Mouse (Mus musculus) midbrain, embryonic 15.5 days (tissue): Measurements from ENCODE around the gene Samd10. TPM values are rescaled to one million over a fixed set of nuclear protein-coding genes. Genes with fewer than 3 reads are reported as not detected.

ENCODE experiments used
- ATAC-seq: fragments of 200-750 bp; cut with Nextera tagmentation; replicated peaks from 2 replicates; pipeline ENCODE4 v1.8.0; 2017; ENCODE audit warnings: moderate TSS enrichment
- H3K27ac ChIP-seq: fragments of 300-500 bp; sonication (generic); 2 replicates; pipeline ENCODE4 v1.5.1; 2015; ENCODE audit warnings: mild to moderate bottlenecking, inconsistent platforms
- H3K27me3 ChIP-seq: fragments of 300-500 bp; sonication (generic); replicated peaks from 2 replicates; pipeline ENCODE4 v1.6.1; 2015; ENCODE audit warnings: inconsistent platforms
- H3K36me3 ChIP-seq: fragments of 300-500 bp; sonication (generic); replicated peaks from 2 replicates; pipeline ENCODE4 v1.6.1; 2015; ENCODE audit warnings: inconsistent platforms
- H3K4me1 ChIP-seq: fragments of 300-500 bp; sonication (generic); 2 replicates; pipeline ENCODE4 v1.6.1; 2015; ENCODE audit warnings: inconsistent platforms
- H3K4me2 ChIP-seq: fragments of 300-500 bp; sonication (generic); 2 replicates; pipeline ENCODE4 v1.6.1; 2015; ENCODE audit warnings: inconsistent platforms, mild to moderate bottlenecking, moderate library complexity
- H3K4me3 ChIP-seq: fragments of 300-500 bp; sonication (generic); 2 replicates; pipeline ENCODE4 v1.5.1; 2015; ENCODE audit warnings: mild to moderate bottlenecking, inconsistent platforms
- H3K9ac ChIP-seq: fragments of 300-500 bp; sonication (generic); 2 replicates; pipeline ENCODE4 v1.6.1; 2015; ENCODE audit warnings: mild to moderate bottlenecking, inconsistent platforms
- H3K9me3 ChIP-seq: fragments of 300-500 bp; sonication (generic); 2 replicates; pipeline ENCODE4 v1.6.1; 2016; ENCODE audit warnings: inconsistent platforms
- WGBS: fragments of 180-500 bp; shearing (Covaris S2); methylation state at CpG from one replicate; pipeline ENCODE4 v1.1.7; 2015; ENCODE audit warnings: mixed read lengths; 5-methylcytosine and 5-hydroxymethylcytosine counted together
- polyA plus RNA-seq: library from polyadenylated mRNA; unstranded; fragments of >200 nt; fragmentation: Nextera tagmentation; extraction: Ambion mirVana; gene quantifications from 2 replicates; pipeline ENCODE4 v1.2.1, GENCODE M21; 2015

Gene Samd10
- polyA plus RNA-seq, 1 experiment from 2014 or later, result 232 TPM

DNA sequence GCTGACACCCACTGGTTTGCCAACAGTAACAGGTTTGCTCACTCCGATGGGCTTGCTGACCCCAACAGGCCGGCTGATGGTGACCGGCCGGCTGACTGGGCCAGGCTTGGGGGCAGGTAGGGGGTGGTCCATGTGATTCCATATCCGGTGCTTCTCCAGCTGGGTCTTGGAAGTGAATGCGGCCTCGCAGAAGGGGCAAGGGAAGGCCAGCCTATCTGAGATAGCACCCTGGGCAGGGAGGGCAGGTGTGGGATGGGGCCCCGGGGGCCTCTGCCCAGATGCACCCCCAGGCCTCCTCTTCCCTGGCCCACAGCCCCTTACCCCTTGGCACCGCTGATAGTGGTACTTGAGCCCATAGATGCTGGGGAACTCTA is 9.3 kb downstream of the Samd10 start:
- Histone ChIP-seq H3K36me3 (peaks cover 41% of the 10 kb centered on the region), H3K27me3 (no peaks in the 10 kb centered on the region), H3K9ac (no peak overlapping the region), H3K4me2 (no peak overlapping the region), H3K9me3 (no peaks in the 10 kb centered on the region), H3K4me1 (peaks cover 23% of the 10 kb centered on the region), H3K27ac (no peak overlapping the region), H3K4me3 (no peak overlapping the region)
- 93% methylated on average over 9 of the region's 9 CpGs for WGBS
- ATAC-seq, result no peak

DNA sequence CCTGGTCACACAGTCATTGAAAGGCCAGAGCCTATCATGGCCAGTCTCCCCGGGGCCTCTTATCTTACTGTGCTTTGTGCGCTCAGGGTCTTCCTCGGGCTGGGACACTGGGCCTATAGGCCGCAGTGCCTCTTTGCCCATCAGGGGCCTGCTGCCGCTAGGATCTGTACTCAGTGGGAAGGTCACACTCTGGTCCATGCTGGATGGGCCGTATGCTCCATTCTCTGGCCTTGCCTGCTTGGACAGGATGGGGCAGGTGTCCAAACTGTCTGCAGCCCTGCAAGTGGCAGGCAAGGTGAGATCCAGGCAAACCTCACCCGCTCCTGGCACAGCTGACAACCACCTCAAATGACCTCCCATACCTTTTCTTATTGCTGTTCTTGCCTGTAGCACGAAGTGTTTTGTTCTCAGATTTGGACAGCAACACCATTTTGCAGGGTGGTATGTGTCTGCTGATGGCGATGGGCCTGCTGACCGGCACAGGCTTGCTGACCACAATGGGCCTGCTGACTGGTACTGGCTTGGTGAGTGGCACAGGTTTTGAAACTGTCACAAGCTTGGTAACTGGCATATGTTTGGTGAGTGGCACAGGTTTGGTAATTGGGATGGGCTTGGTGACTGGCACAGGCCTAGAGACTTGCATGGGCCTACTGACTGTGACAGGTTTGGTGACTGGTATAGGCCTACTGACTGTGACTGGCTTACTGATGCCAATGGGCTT is 9.8 kb downstream of the Samd10 start:
- H3K36me3 ChIP-seq, result peaks cover 46% of the 10 kb centered on the region
- WGBS, result 92% methylated on average over 10 of the region's 10 CpGs

DNA sequence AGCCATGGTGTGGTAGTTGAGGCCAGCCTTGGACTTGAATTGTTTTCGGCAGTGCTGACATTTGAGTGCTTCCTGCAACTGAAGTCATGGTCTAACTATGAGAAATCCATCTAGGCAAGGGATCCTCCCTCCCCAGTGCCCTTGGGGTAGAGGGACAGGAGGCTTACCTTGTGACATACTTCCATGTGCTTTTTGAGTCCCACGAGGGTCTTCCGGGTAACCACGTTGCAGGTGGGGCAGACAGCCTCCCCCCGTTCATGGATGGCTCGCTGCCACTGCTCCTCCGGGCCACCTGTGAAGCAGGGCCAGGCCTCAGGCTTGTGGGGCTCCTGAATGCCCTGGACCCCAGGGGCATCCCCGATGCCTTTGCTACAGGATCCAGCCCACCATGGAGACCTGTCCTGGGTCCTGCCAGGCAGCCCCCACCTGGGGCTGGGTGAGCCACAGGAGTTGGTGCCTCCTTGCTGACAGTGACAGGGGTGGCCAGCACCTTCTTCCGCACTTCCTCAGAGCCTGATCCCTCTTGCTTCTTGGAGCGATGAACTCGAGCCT is 10.7 kb downstream of the Samd10 start:
- no peak for ATAC-seq
- H3K27ac ChIP-seq, result no peak overlapping the region
- H3K9ac ChIP-seq, result no peak overlapping the region
- no peak overlapping the region for H3K4me2 ChIP-seq
- WGBS, result 90% methylated on average over 11 of the region's 11 CpGs
- peaks cover 49% of the 10 kb centered on the region for H3K36me3 ChIP-seq
- no peaks in the 10 kb centered on the region for H3K27me3 ChIP-seq
- H3K4me3 ChIP-seq, result no peak overlapping the region
- peaks cover 22% of the 10 kb centered on the region for H3K4me1 ChIP-seq
- no peaks in the 10 kb centered on the region for H3K9me3 ChIP-seq

More for the DNA sequence above, 9.8 kb downstream of the Samd10 start:
- no peaks in the 10 kb centered on the region for H3K27me3 ChIP-seq
- peaks cover 23% of the 10 kb centered on the region for H3K4me1 ChIP-seq
- no peak for ATAC-seq
- no peak overlapping the region for H3K4me3 ChIP-seq
- no peak overlapping the region for H3K9ac ChIP-seq
- H3K4me2 ChIP-seq, result no peak overlapping the region
- H3K9me3 ChIP-seq, result no peaks in the 10 kb centered on the region
- no peak overlapping the region for H3K27ac ChIP-seq

DNA sequence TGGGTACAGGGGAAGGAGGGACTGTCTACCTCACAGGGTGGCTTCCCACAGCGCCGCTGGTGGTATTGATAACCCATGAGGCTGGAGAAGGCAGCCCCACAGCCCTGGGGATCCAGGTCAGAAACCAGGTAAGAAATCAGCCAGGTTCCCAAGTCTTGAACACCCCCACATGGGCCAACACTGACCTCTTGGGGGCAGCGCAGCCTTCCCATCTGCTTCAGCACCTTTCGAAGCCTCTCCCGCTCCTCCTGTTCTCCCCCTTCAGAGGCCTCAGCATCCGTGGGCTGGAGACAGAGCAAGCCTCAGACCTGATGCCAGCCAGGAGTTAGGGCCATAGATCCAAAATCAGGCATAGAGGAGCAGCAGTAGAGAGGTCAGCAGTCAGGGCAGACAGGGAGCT is 11.2 kb downstream of the Samd10 start:
- peaks cover 53% of the 10 kb centered on the region for H3K36me3 ChIP-seq
- WGBS, result 84% methylated on average over 6 of the region's 6 CpGs
- no peaks in the 10 kb centered on the region for H3K9me3 ChIP-seq
- H3K4me3 ChIP-seq, result no peak overlapping the region
- H3K4me1 ChIP-seq, result peaks cover 17% of the 10 kb centered on the region
- ATAC-seq, result no peak
- H3K27ac ChIP-seq, result no peak overlapping the region
- H3K27me3 ChIP-seq, result no peaks in the 10 kb centered on the region
- no peak overlapping the region for H3K9ac ChIP-seq
- H3K4me2 ChIP-seq, result no peak overlapping the region

DNA sequence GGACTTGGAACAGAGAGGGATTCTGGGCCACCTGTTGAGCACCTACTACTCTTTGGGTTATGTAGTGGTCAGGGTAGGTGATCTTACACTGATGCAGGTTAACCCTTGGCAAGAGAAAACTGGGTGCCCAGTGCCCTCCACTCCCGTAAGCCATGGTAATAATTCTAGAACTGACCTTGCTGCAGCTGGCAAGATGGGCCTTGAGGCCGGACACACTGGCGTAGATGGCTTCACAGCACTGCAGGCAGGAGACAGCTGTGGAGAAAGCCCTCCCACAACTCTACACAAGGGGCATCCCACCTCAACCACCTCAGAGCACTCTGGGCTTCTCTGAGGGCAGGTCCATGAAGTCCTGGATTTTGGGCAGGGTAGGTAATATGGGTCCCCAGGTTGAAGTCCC is 12.9 kb downstream of the Samd10 start:
- no peak for ATAC-seq
- Histone ChIP-seq H3K27ac (no peak overlapping the region), H3K4me1 (peaks cover 19% of the 10 kb centered on the region), H3K4me3 (no peak overlapping the region), H3K9me3 (no peaks in the 10 kb centered on the region), H3K4me2 (no peak overlapping the region), H3K36me3 (peaks cover 56% of the 10 kb centered on the region), H3K27me3 (no peaks in the 10 kb centered on the region), H3K9ac (no peak overlapping the region)
- 99% methylated on average over 3 of the region's 3 CpGs for WGBS

DNA sequence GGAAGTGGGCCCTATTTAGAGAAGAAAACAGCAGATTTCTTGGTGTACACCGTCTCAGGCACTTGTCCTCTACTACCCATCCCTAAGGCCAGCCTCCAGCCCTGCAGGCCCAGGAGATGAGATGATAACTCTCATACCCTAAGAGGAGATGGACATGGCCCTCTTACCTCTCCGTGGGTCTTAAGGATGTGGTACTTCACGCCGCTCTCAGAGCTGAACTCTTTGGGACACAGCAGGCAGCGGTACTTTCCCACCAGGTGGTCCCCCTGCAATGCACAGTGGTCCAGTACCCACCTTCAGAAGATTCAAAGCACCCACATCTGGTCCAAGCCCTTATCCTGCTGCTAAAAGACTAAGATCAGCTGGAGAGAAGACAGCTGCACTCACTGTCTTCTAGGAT is 13.5 kb downstream of the Samd10 start:
- no peak for ATAC-seq
- no peaks in the 10 kb centered on the region for H3K27me3 ChIP-seq
- H3K27ac ChIP-seq, result no peak overlapping the region
- no peaks in the 10 kb centered on the region for H3K9me3 ChIP-seq
- no peak overlapping the region for H3K4me2 ChIP-seq
- WGBS, result 94% methylated on average over 5 of the region's 5 CpGs
- no peak overlapping the region for H3K9ac ChIP-seq
- H3K4me3 ChIP-seq, result no peak overlapping the region
- H3K4me1 ChIP-seq, result peaks cover 17% of the 10 kb centered on the region
- peaks cover 56% of the 10 kb centered on the region for H3K36me3 ChIP-seq

DNA sequence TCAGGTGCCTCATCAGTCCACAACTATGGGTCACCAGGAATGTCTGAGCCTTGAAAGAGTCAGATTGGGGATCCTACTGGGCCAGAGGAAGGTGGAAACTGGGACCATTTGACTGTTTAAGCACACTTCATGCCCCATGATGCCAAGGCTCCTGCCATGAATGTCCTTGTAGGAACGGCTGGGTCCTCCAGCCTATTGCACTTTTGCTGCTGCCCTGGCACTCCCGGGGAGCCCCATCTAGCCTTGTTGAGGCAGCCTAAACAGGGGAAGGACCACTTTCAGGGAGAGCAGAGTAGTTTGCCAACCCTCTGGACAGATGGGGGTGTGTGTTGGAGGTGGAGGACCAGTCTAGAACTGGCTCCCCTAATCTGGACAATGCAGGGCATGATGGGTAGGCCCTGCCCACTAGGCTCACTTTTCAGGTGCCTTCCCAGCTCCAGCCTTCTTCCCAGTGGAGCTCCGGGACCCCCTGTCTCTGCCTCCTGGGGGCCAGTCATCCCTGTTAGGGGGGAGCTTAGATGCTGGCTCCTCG is 14.5 kb downstream of the Samd10 start, which contains the start of gene Uckl1:
Gene Uckl1 (minus strand): TSS at position 482 of the 532 bp plus-strand sequence.
- Histone ChIP-seq H3K36me3 (peaks cover 52% of the 10 kb centered on the region), H3K27ac (no peak within 1 kb of the TSS), H3K4me2 (no peak within 1 kb of the TSS), H3K4me1 (peaks cover 23% of the 10 kb centered on the region), H3K27me3 (no peaks in the 10 kb centered on the region), H3K9ac (no peak within 1 kb of the TSS), H3K4me3 (no peak within 1 kb of the TSS), H3K9me3 (no peaks in the 10 kb centered on the region)
- no peak for ATAC-seq
- 97% methylated on average over 4 of the region's 4 CpGs for WGBS

DNA sequence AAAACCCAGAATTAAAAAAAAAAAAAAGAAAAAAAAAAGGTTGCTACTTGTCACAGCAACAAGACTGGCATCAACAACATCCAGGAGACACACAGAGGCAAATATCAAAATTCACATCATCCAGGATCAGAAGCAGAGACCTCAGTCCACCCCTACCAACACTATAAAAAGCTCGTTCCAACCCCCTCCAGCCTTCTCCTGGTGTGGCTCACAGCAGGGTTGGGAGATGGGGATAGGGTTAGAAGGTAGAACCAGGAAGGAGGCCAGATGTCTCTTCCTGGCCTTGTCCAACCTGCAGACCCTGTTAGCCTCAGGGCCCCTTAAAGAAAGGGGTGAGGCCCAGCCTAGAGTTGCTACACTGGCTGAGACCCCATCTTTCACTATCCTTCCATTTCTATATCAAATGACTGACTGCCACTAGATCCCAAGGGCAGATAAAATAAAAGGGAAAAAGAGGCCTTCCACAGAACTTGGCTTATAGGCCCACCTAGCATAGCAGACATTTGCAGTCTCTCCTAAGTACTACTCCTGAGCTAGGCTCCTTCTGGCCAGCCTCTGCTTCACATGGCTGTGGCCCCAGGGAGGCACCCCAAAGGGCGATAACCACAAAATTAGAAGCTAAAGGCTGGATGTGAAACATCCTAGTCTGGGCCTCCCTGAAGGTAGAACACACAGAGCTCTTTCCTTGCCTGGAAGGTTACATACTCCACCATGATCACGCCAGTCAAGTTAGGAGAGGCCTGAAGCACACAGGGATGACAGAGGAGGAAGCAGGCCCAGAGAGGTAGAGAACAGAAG is 15.4 kb downstream of the Samd10 start:
- Histone ChIP-seq H3K36me3 (peaks cover 50% of the 10 kb centered on the region), H3K27me3 (no peaks in the 10 kb centered on the region), H3K27ac (no peak overlapping the region), H3K4me1 (peaks cover 31% of the 10 kb centered on the region), H3K9me3 (no peaks in the 10 kb centered on the region), H3K4me2 (no peak overlapping the region), H3K4me3 (no peak overlapping the region), H3K9ac (no peak overlapping the region)
- WGBS, result 95% methylated on average over 3 of the region's 3 CpGs
- ATAC-seq, result no peak

DNA sequence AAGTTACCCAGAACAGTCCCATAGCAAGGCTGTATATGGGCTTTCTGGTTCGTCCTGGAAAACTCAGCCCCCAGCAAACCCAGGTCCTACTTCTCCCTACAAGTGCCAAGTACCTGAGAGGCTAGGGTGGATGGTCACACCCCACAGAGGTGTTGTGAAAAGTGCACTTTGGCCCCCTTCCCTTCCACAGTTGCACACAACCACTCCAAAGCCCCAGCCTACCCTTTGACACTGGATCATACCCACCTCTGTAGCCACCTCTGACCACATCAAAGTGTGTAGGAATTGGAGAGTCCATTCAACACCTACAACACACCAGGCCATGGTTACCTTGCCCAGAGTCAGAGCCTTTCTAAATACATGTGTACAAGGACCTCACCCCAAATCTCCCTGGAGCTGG is 16.1 kb downstream of the Samd10 start:
- Histone ChIP-seq H3K36me3 (peaks cover 43% of the 10 kb centered on the region), H3K27ac (0 out of 2 replicates have a peak overlapping the region, but pooled peaks have one; percentile 90), H3K27me3 (no peaks in the 10 kb centered on the region), H3K9ac (no peak overlapping the region), H3K4me3 (no peak overlapping the region), H3K4me1 (peaks cover 37% of the 10 kb centered on the region), H3K4me2 (no peak overlapping the region), H3K9me3 (no peaks in the 10 kb centered on the region)
- WGBS, result 96% methylated on average over 1 of the region's 1 CpGs
- no peak for ATAC-seq

DNA sequence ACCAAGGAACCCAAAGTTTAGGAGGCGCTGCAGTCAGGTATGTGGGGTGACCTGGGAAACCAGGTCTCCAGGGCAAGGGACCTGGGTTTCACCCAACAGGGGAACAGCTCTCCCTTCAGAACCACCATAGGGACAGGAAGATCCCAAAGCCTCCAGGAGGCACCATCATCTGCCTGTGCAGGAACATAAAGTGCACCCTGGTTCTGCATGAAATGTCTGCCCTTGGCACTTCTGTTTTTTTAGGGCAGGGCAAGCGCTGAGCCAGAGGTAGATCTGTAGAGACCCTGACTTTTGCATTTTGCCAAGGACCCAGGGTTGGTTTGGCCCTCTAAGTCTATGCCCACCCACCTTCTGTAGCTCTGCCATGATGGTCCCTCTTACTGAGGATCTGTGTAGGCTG is 16.7 kb downstream of the Samd10 start:
- Histone ChIP-seq H3K4me3 (no peak overlapping the region), H3K9ac (no peak overlapping the region)

DNA sequence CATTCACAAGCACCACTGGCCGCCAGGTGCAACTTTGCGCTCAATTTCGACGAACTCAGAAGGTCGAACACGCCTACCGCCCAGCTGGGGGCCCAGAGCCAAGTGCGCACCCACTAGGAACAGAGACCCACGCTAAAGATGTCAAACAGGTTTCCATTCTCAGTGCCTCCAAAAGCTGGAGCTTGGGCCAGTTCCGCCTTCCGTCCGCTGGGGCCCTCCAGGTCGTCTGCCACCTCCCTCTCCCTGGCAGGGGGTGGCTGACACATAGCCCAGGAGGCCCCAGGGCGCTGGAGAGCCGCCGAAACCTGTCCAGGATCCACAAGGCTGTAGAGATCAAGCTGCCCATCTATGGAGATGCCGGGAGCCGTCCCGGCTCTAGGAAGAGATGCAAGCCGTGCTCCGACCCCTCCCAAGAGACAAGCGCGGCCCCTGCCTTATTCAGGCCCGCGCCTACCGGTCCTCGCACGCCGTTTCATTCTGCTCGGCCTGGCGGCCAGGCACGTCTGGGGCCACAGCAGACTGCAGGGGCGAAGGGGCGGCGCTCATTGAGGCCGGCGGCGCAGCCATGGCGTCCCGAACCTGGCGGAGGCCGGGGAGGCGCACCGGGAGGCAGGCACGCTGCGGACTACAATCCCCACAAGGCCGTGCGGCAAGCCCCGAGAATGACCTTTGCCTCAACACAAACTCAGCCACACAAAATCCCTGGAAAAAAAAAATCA is 17.5 kb downstream of the Samd10 start:
- H3K9ac ChIP-seq, result peak overlapping the region; percentile 72
- peak overlapping the region; percentile 65 for H3K4me3 ChIP-seq
- H3K27me3 ChIP-seq, result no peaks in the 10 kb centered on the region
- peak overlapping the region; percentile 79 for H3K4me2 ChIP-seq
- under 1% methylated on average over 49 of the region's 49 CpGs for WGBS
- peaks cover 46% of the 10 kb centered on the region for H3K4me1 ChIP-seq
- H3K9me3 ChIP-seq, result no peaks in the 10 kb centered on the region
- ATAC-seq, result peak; percentile 88
- H3K27ac ChIP-seq, result peak overlapping the region; percentile 90
- H3K36me3 ChIP-seq, result peaks cover 29% of the 10 kb centered on the region

More for the DNA sequence above, 16.7 kb downstream of the Samd10 start:
- H3K36me3 ChIP-seq, result peaks cover 37% of the 10 kb centered on the region
- H3K4me2 ChIP-seq, result peak overlapping the region; percentile 79; the same call in 1 of the 2 replicates
- peaks cover 42% of the 10 kb centered on the region for H3K4me1 ChIP-seq
- 87% methylated on average over 2 of the region's 2 CpGs for WGBS
- no peak for ATAC-seq
- H3K9me3 ChIP-seq, result no peaks in the 10 kb centered on the region
- 0 out of 2 replicates have a peak overlapping the region, but pooled peaks have one; percentile 90 for H3K27ac ChIP-seq
- H3K27me3 ChIP-seq, result no peaks in the 10 kb centered on the region

DNA sequence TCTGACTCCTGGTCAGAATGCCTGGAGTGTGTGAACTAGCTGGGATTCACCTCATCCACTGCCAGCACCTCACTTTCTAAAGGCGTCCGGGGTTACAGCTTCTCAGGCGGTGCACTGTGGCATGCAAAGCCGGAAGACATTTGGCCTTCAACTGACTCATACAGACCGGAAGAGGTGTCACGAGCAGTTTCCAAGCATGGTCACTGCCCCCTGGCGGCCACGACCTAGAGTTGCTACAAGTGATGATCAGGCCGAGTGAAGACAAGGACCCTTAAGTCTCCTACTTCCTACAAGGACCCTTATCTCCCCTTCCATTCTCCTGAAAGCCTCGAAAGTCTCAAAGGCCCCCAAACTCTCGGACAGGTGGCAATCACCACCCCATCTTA is 18.0 kb downstream of the Samd10 start:
- Histone ChIP-seq H3K4me2 (peak overlapping the region; percentile 79), H3K27me3 (no peaks in the 10 kb centered on the region), H3K9ac (peak overlapping the region; percentile 72), H3K9me3 (no peaks in the 10 kb centered on the region), H3K36me3 (peaks cover 24% of the 10 kb centered on the region), H3K27ac (peak overlapping the region; percentile 90), H3K4me1 (peaks cover 46% of the 10 kb centered on the region), H3K4me3 (peak overlapping the region; percentile 65)
- under 1% methylated on average over 11 of the region's 11 CpGs for WGBS
- peak; percentile 80 for ATAC-seq
